Mouse (Mus musculus): ENCODE results near the gene Syt7.

Gene Syt7

GRCm38 (mm10) chr19:10389391-10390098 is 655 bp downstream of the Syt7 start:
- no peak for DNase-seq (ENCODE audit: low spot score)

GRCm38 (mm10) chr19:10390099-10390680 is 1.3 kb downstream of the Syt7 start:
- DNase-seq (ENCODE audit: low spot score): no peak

DNA sequence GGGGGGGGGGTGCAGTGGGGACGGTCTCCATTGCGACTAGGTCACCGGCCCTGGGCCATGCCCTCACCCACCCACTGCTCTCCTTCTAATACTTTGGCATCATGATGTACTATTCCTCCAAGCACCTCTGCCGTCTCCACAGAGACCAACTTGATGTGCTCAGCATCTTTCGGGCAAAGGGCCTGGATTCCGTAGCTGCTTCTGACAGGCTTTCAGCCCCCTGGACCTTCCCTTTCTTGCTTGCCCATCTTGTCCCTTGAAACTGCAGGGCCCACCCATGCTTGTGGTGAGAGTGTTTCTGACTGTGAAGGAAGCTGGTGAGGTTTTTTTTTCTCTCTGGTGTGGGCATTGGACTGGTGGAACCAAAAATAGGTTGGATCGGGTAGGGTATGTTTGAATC is 2.1 kb downstream of the Syt7 start:
- DNase-seq (ENCODE audit: low spot score): no peak

DNA sequence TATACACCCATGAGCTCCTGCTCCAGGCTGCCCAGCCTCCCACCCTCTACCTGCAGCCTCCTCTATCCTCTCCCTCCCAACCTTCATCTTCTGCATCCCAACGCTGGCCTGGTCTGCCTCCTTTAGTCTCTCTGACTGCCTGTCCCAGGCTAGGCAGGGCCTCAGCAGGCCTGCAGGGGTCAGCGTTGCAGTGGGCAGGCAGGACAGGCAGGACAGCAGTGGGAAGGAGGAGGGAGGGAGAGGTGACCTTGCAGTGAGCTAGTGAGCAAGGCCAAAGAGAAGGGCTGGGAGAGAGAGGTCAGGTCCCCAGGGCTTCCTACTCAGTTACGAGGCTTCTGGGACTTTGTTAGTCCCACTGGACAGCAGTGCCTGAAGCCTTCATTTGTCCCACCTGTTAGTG is 3.1 kb downstream of the Syt7 start:
- no peak for DNase-seq (ENCODE audit: low spot score)

DNA sequence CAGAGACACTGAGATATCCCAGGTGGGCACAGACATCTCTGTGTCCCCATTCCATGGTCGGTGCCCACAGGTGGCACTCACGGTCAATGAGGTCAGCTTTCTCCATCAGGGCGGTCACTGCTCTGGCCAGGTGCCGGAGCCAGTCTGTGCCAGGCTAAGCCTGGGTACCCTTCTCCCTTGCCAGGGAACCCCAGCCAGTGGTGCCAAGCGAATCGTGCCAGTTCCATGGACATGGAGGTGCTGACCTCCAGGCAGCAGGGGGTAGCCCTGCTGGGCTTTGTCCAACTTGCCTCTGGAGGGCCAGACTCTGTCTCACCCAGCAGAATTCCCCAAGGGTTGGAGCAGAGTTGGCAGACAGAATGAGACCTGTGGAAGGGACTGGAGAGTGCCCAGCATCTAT is 4.6 kb downstream of the Syt7 start:
- no peak for DNase-seq (ENCODE audit: low spot score)

DNA sequence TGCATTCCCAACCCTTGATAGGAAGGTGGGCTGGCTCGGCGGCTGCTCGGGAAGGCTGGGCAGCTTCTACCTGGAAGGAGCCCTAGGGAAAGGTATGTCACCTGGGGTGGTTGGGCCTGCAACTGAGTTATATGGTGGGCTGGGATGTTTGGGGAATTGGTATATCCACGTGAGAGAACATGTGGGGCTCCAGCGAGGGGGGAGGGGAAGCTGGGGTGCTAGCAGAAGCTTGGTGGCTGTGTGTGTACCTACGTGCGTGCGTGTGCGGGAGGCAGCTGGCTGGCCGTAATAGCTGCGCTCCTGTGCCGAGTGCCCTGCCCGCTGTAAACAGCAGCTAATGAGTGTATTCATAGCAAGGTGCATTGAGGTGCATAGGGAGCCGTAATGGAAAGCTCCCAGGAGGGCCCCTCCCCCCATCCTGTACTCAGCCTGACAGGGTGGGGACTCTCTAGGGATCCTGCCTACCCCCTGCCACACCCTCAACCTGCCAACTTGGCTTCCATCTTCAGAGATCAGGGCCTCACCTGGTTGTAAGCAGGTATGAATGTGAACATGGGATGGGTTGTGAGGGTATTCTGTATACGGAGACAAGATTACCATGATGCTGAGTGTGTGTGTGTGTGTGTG is 5.1 kb downstream of the Syt7 start:
- DNase-seq (ENCODE audit: low spot score): no peak

DNA sequence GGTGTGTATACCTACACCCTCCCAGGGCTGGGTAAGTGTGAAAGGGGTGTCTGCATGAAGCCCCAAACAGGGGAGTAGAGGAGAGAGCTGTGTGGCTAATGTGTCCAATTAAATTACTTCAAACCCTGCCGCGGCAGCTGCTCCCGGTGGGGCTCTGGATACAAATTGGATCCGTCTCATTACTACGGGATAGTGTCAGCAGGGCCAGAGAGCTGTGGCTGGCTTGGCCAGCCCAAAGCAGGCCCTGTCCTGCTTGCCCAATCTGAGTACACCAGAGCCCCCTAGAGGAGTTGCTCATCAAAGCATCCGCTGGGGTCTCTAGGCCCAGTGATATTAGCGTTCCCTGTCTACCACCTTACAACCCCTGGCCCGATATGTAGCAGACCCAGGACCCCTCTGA is 6.3 kb downstream of the Syt7 start:
- DNase-seq (ENCODE audit: low spot score): no peak

GRCm38 (mm10) chr19:10396962-10397361 is 8.1 kb downstream of the Syt7 start:
- no peak for DNase-seq (ENCODE audit: low spot score)

DNA sequence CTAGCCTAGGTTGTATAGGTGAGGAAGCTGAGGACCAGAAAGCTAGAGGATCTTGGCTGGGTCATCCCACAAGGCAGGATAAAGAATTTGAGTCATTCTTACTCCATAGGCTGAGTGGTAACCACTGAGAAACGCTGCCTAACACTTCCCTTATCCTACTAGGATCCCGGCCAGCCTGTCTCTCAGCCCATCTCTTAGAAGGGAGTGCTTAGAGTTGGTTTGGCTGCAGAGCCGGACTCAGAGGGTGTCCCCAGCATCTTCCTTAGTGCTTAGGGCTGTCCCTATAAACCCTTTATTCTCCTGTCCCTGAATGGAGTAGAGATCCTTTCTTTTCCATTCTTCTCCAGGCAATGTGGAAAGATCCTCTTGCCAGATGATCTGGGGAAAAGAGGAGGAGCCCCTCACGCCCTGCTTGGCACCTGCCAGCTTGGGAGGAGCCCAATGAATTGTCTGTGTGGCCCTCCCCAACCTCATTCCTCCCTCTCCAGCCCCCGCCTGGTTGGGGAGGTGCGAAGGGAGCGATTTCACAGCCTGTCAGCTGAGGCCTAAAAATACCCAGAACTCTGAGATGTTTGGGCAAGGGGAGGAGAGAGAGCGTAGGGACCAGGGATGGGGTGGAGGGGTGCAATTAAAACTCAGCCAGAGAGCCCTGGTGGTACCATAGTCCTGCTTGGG is 8.7 kb downstream of the Syt7 start:
- DNase-seq (ENCODE audit: low spot score): no peak

DNA sequence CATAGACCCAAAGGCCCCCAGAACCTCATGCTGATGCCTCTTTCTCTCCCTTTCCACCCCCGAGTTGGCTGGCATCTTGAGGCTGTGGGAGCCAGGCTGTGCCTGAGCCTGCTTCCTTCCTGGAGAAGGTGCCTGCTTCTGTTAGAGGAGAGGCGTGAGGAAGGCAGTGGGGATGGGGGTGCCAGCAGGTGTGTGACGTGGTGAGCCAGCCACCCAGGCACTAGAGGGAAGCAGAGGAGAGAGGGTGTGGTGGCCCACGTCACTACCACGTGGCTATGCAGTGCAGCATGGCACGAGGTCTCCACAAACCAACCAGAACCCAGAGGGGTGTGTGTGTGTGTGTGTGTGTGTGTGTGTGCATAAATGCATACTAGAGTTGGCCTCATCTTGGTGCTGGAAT is 9.4 kb downstream of the Syt7 start:
- no peak for DNase-seq (ENCODE audit: low spot score)

GRCm38 (mm10) chr19:10402771-10403494 is 14.0 kb downstream of the Syt7 start:
- DNase-seq (ENCODE audit: low spot score): peak; percentile 64

DNA sequence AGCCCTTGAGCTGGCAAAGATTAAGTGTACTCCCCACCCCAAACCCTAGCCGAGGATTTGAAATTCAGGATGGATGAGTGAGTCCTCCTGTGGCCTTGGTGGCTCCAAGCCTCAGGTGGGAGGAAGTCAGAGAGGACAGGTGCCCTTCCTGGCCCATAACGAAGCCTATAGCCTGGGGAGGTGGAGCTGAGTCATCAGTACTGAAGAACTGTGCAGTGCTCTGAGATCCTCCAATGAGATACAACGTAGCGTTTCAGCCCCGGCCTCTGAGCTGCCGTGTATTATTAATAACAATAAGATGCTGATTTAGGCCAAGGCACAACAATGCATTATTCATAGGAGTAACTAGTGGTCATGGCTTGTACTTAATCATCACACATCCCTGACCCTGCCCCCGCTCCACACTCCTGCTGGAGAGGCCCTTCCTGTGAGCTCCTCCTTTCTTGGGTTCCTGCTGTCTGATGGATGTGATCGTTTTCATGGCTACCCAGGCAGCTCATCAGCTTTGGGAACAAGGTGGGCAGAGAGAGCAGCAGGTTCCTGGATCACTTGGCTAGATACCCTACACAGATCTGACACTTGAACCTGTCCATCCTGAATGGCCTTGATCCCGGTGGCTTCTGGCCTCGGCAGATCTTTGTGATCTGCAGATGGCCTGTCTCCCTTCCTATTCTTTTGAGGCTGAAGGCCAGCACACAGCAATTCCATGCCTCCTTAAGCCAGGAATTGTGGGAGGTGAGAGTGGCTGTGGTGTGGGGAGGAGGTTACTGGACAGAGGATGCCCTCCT is 14.9 kb downstream of the Syt7 start:
- DNase-seq (ENCODE audit: low spot score): no peak

- DNase-seq (ENCODE audit: low spot score): no peak
Observed at GRCm38 (mm10) chr19:10404424-10404823, 15.5 kb downstream of the Syt7 start.

GRCm38 (mm10) chr19:10404911-10405310 is 16.0 kb downstream of the Syt7 start:
- DNase-seq (ENCODE audit: low spot score): no peak

- no peak for DNase-seq (ENCODE audit: low spot score)
Observed at GRCm38 (mm10) chr19:10413701-10414242, 24.9 kb downstream of the Syt7 start.

DNA sequence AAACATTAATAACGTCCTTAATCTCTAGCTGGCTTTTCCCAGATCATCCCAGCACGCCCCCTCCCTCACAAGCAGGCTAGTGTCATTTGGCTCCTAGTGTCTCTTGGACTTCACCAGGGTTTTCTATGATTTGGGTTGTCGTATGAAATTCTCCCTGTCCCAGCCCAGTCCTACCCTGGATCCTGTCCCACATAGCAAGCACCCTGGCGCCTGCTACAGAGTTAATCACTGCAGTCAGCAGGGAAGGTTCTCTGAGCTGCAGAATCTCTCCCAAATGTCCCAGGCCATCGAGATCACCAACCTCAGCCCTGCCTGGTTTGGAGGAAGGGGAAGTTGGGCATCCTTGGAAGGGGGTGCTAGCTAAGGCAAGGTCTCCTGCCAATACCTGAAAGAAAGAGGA is 26.6 kb downstream of the Syt7 start:
- no peak for DNase-seq (ENCODE audit: low spot score)

- no peak for DNase-seq (ENCODE audit: low spot score)
Observed at GRCm38 (mm10) chr19:10416889-10417288, 28.0 kb downstream of the Syt7 start.

DNA sequence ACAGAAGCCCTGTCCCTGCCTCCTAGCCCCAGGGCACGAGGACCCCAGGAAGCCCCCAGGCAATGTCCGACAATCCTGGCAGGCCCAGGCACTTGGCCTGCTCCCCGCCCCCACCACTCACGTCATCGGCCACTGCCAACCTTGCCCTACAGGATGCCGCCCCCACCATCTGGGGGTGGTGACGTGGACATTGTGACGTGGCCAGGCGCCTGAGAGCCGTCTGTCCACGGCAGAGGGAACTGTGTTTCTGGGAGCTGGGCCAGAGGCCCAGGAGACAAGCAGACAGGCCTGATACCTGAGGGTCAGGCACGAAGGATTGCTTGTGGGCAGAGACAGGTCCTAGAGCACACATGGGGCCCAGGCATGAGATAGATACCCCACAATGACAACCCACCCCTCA is 28.5 kb downstream of the Syt7 start:
- no peak for DNase-seq (ENCODE audit: low spot score)

GRCm38 (mm10) chr19:10421986-10422976 is 33.4 kb downstream of the Syt7 start:
- DNase-seq (ENCODE audit: low spot score): no peak

DNA sequence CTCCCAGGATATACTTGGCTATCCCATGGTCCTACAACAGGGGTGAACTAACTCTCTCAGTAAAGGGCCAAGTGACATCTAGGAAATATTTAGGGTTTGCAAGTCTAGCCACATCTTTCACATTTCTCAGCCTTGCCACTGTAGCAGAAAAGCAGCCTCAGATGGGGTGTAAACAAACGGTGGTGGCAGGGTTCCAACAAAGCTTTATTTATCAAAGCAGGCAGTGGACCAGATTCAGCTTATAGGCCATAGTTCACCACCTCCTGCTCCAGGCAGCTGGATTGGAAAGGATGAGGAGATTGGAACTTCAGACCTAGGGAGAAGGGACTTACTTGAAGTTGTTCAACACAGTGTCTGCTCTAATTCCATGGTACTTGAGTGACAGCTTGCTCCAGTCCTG is 35.9 kb downstream of the Syt7 start:
- DNase-seq (ENCODE audit: low spot score): no peak
